Mouse (Mus musculus): ENCODE results near the gene Ubqln4. TPM values are rescaled to one million over a fixed set of nuclear protein-coding genes. Genes with fewer than 3 reads are reported as not detected.

Gene Ubqln4
- polyA plus RNA-seq, 1 experiment: not detected

DNA sequence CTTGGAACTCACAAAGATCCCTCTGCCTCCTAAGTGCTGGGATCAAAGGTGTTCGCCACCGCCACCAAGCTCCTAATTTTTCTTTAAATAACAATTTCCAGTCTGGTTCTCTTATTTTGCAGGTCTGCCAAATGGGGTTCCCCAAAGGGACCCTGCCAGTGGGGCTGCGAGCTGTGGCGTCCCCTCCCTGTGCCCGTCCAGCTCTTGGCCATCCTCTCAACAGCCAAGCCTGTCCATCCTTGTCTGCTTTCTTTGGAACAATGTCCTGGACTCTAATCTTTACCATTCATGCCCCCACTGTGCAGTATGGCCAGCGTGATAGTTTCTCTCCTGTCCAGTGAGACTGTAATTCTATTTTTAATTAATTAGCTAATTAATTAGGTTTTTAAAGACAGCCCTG lies 32.4 kb upstream of the Ubqln4 start:
- H3K27ac ChIP-seq (ENCODE audit: insufficient read depth, low read depth, low read length): no peak overlapping the region
- 0 out of 2 replicates have a peak, but pooled peaks cover 4% of the 10 kb centered on the region for H3K4me1 ChIP-seq (ENCODE audit: control insufficient read depth, insufficient read depth, low read length)
- no peak overlapping the region for H3K4me3 ChIP-seq (ENCODE audit: insufficient read depth, low read depth, low read length)
- no peak for TF ChIP-seq CTCF (IDR thresholded peaks at IDR 0.05; ENCODE audit: insufficient read depth, low read depth, low read length)
- TF ChIP-seq POLR2A (IDR thresholded peaks at IDR 0.05; ENCODE audit: insufficient read depth, low read depth, low read length): no peak
- WGBS: 91% methylated on average over 6 of the region's 6 CpGs

DNA sequence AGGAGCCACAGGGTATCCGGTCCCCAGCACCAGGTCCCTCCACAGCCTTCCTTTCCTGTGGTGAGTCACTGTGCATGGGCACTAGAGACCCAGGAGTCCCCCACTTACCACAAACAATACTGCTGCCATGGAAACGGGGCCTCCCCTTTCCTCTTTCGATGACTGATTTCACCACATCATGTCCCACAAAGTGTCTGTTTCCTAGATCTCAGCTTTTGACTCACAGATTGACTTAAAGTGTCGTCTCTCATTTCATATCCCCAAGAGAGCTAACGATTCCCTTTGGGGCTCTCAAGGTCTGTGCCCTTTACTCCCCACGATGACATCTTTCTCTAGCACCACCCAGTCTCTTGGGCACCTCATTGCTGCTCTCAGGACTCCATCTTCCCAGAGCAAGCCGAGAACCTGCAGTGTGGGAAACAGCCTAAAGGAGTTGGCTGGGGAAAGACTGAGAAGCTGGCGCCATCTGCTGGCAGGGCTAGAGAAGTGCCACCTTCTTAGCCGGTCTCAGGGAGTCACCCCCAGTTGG lies 31.7 kb upstream of the Ubqln4 start:
- TF ChIP-seq CTCF (IDR thresholded peaks at IDR 0.05; ENCODE audit: insufficient read depth, low read depth, low read length): peak; percentile 86
- no peak for TF ChIP-seq POLR2A (IDR thresholded peaks at IDR 0.05; ENCODE audit: insufficient read depth, low read depth, low read length)
- no peak overlapping the region for H3K4me3 ChIP-seq (ENCODE audit: insufficient read depth, low read depth, low read length)
- WGBS: 30% methylated on average over 9 of the region's 9 CpGs
- H3K4me1 ChIP-seq (ENCODE audit: control insufficient read depth, insufficient read depth, low read length): peaks cover 4% of the 10 kb centered on the region; the same call in 1 of the 2 replicates
- no peak overlapping the region for H3K27ac ChIP-seq (ENCODE audit: insufficient read depth, low read depth, low read length)

DNA sequence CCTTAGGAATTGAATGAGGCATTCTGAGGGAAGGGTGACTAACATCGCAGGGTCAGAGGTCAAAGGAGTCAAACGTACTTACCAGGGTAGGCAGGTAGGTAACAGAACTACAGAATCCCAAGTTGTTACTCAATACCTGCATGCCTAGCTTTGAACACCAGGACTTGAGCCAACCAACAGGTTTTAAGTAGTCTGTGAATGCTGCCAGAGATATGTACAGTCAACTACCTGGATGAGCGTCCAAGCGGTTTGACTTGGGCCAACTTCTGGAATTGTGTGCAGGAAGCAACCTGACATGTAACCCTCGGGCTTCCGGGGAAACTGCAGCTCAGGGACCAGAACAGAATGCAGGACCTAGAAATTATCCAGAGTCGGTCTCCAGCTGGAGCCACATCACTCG lies 30.5 kb upstream of the Ubqln4 start:
- H3K27ac ChIP-seq (ENCODE audit: insufficient read depth, low read depth, low read length): no peak overlapping the region
- WGBS: 92% methylated on average over 8 of the region's 8 CpGs
- H3K4me1 ChIP-seq (ENCODE audit: control insufficient read depth, insufficient read depth, low read length): peaks cover 8% of the 10 kb centered on the region
- no peak overlapping the region for H3K4me3 ChIP-seq (ENCODE audit: insufficient read depth, low read depth, low read length)
- TF ChIP-seq POLR2A (IDR thresholded peaks at IDR 0.05; ENCODE audit: insufficient read depth, low read depth, low read length) (no peak), CTCF (IDR thresholded peaks at IDR 0.05; ENCODE audit: insufficient read depth, low read depth, low read length) (no peak)

DNA sequence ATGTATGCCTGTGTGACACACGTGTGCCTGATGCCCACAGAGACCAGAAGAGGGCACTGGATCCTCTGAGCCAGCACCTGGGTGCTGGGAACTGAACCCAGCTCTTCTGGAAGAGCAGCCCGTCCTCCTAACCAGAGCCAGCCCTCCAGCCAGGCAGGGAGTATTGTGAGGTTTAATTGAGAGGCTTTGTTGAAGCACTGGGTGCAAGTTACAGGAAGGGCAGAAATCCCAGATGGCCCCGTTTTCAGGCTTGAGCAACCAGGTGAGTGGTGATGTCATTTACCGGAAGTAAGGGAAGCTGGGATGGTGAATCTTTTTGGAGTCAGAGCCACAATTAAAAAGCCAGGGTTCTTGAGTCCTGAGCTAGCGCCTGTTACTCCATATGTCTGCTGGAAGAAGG lies 28.5 kb upstream of the Ubqln4 start:
- 89% methylated on average over 5 of the region's 5 CpGs for WGBS
- Histone ChIP-seq H3K4me3 (ENCODE audit: insufficient read depth, low read depth, low read length) (no peak overlapping the region), H3K27ac (ENCODE audit: insufficient read depth, low read depth, low read length) (no peak overlapping the region), H3K4me1 (ENCODE audit: control insufficient read depth, insufficient read depth, low read length) (peaks cover 13% of the 10 kb centered on the region)
- no peak for TF ChIP-seq CTCF (IDR thresholded peaks at IDR 0.05; ENCODE audit: insufficient read depth, low read depth, low read length)
- no peak for TF ChIP-seq POLR2A (IDR thresholded peaks at IDR 0.05; ENCODE audit: insufficient read depth, low read depth, low read length)

DNA sequence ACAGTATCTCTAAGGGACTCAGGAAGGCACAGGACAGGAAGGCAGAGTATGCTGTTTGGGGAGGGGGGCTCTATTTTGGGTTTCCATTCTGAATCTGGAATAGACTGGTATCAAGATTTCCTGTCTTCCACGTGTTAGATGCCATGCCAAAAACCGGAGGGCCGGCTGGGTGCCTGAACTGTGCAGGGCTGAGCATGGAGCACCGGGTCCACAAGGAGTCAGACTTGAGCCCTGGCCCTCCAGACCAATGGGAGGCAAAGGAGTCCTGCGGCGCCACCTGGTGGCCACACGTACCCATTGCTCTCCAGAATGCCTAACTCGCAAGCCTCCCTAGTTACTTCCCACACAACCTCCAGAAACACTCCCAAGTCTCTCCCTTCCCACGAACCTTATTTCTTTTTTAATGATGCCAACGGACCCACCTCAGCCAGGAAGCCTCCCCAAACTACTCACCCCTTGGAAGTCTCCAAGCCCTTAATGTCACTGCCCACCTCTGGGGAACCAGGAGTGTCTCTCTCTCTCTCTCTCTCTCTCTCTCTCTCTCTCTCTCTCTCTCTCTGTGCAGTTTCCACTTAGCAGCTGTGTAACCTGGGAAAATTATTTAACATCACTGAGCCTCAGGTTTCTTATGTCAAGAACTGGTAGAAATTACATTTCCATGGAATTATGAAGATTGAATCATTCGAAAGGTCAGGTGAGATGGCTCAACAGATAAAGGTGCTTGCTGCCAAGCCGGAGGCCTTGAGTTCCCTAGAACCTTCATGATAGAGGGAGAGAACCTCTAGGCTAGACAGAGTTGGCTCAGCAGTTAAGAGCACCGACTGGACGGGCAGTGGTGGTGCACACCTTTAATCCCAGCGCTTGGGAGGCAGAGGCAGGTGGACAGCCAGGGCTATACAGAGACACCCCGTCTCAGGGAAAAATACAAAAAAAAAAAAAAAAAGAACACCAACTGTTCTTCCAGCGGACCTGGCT lies 27.1 kb upstream of the Ubqln4 start:
- 33% methylated on average over 17 of the region's 17 CpGs for WGBS
- TF ChIP-seq POLR2A (IDR thresholded peaks at IDR 0.05; ENCODE audit: insufficient read depth, low read depth, low read length): no peak
- TF ChIP-seq CTCF (IDR thresholded peaks at IDR 0.05; ENCODE audit: insufficient read depth, low read depth, low read length): peak; percentile 99
- Histone ChIP-seq H3K27ac (ENCODE audit: insufficient read depth, low read depth, low read length) (no peak overlapping the region), H3K4me3 (ENCODE audit: insufficient read depth, low read depth, low read length) (no peak overlapping the region), H3K4me1 (ENCODE audit: control insufficient read depth, insufficient read depth, low read length) (peaks cover 22% of the 10 kb centered on the region)

DNA sequence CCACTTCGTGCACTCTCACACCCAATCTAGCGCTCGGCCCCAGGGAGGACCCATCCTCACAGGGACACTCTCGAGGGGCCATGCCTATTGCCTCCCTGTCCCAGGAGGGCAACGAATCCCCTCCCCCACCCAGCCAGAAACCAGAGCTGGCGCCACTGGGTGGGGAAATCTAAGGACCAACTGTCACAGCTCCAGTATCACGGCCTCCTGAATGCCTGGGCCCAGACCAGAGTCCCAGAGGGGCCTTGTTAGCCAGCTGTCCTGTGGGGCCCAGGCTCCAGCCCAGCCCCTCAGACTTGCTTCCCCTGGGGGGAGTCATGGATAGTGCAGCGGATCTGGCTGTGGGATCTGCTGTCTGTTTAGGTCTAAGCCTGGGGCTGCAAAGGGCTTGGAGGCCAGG lies 26.0 kb upstream of the Ubqln4 start:
- TF ChIP-seq CTCF (IDR thresholded peaks at IDR 0.05; ENCODE audit: insufficient read depth, low read depth, low read length): no peak
- no peak for TF ChIP-seq POLR2A (IDR thresholded peaks at IDR 0.05; ENCODE audit: insufficient read depth, low read depth, low read length)
- no peak overlapping the region for H3K4me3 ChIP-seq (ENCODE audit: insufficient read depth, low read depth, low read length)
- WGBS: 57% methylated on average over 8 of the region's 8 CpGs
- no peak overlapping the region for H3K27ac ChIP-seq (ENCODE audit: insufficient read depth, low read depth, low read length)
- H3K4me1 ChIP-seq (ENCODE audit: control insufficient read depth, insufficient read depth, low read length): peaks cover 22% of the 10 kb centered on the region

DNA sequence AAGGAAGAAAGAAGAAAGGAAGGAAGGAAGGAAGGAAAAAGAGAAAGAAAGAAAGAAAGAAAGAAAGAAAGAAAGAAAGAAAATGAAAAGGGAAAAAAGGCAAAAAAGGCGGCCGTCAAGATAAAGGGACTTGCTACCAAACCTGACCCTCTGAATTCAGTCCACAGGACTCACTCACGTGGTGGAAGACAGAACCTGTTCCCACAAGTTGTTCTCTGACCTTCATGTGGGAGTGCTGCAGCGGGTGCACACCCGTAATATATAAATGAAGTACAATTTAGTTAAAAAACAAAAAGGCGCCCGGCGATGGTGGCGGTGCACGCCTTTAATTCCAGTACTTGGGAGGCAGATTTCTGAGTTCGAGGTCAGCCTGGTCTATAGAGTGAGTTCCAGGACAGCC lies 24.9 kb upstream of the Ubqln4 start:
- 81% methylated on average over 11 of the region's 11 CpGs for WGBS
- no peak for TF ChIP-seq POLR2A (IDR thresholded peaks at IDR 0.05; ENCODE audit: insufficient read depth, low read depth, low read length)
- no peak for TF ChIP-seq CTCF (IDR thresholded peaks at IDR 0.05; ENCODE audit: insufficient read depth, low read depth, low read length)
- Histone ChIP-seq H3K27ac (ENCODE audit: insufficient read depth, low read depth, low read length) (no peak overlapping the region), H3K4me1 (ENCODE audit: control insufficient read depth, insufficient read depth, low read length) (peaks cover 33% of the 10 kb centered on the region), H3K4me3 (ENCODE audit: insufficient read depth, low read depth, low read length) (no peak overlapping the region)

DNA sequence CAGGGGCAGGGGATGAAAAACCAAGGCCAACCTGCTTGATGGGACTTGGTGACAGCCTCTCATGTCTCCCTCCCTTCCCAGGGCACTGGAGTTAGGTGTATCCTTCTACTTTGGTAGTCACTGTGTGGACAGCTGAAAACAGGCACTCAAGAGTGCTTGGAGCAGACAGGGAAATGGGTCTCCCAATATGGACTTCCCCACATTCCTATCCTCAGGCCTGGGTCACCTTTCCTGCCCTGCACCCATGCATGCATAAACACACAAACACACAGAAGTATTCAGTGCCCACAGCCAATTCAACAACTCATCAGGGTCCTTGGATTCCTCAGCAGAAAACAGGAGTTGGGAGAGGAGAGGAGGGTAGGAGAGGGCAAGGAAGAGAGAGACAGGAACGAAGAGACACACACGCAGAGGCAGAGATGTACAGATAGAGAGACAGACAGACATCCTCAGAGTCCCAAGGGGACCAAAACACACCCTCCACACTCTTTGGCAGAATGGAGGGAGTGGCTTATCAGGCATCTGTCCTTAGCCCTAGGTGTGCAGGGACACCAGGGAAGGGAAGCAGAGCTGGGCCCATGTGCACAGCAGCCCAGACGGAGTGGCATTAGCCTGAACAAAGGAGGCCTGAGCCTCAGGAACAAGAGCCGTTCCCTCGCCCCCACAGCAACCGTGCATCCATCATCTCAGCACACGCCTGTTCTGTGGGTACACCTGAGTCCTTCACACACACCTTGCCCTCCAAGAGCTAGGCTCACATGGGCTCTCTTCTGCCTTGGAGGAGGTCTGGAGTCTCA lies 24.2 kb upstream of the Ubqln4 start:
- Histone ChIP-seq H3K27ac (ENCODE audit: insufficient read depth, low read depth, low read length) (no peak overlapping the region), H3K4me3 (ENCODE audit: insufficient read depth, low read depth, low read length) (peak overlapping the region; percentile 9; the same call in 1 of the 2 replicates), H3K4me1 (ENCODE audit: control insufficient read depth, insufficient read depth, low read length) (peaks cover 35% of the 10 kb centered on the region)
- WGBS: 53% methylated on average over 7 of the region's 7 CpGs
- TF ChIP-seq POLR2A (IDR thresholded peaks at IDR 0.05; ENCODE audit: insufficient read depth, low read depth, low read length) (no peak), CTCF (IDR thresholded peaks at IDR 0.05; ENCODE audit: insufficient read depth, low read depth, low read length) (no peak)
